Mouse (Mus musculus): ENCODE measurements around the gene Slc41a1. TPM values are rescaled to one million over a fixed set of nuclear protein-coding genes. Genes with fewer than 3 reads are reported as not detected.

The Slc41a1 gene
- polyA plus RNA-seq, 1 experiment from 2014 or later, result 13.0 TPM

Other genes starting within 250 kb of the Slc41a1 start
- gene Avpr1b, start 228.3 kb upstream of the Slc41a1 start, polyA plus RNA-seq (2015; fragmentation: Nextera tagmentation; extraction: Ambion mirVana), result not detected in 2 replicates
- gene Ctse, start 189.2 kb upstream of the Slc41a1 start, polyA plus RNA-seq (2015; fragmentation: Nextera tagmentation; extraction: Ambion mirVana), result 0.72 and 0.80 TPM in 2 replicates
- gene Rab7b, start 138.8 kb upstream of the Slc41a1 start, polyA plus RNA-seq (2015; fragmentation: Nextera tagmentation; extraction: Ambion mirVana), result 2.3 and 3.0 TPM in 2 replicates
- gene Slc26a9, start 83.5 kb upstream of the Slc41a1 start, polyA plus RNA-seq (2015; fragmentation: Nextera tagmentation; extraction: Ambion mirVana), result 4.2 and 5.3 TPM in 2 replicates
- gene Pm20d1, start 30.1 kb upstream of the Slc41a1 start, polyA plus RNA-seq (2015; fragmentation: Nextera tagmentation; extraction: Ambion mirVana), result 0.30 and 0.77 TPM in 2 replicates
- 20.9 and 22.5 TPM in 2 replicates for gene Rab29, start 39.7 kb downstream of the Slc41a1 start, polyA plus RNA-seq (2015; fragmentation: Nextera tagmentation; extraction: Ambion mirVana)
- 80.3 and 86.7 TPM in 2 replicates for gene Nucks1, start 83.0 kb downstream of the Slc41a1 start, polyA plus RNA-seq (2015; fragmentation: Nextera tagmentation; extraction: Ambion mirVana)
- gene Slc45a3, start 135.5 kb downstream of the Slc41a1 start, polyA plus RNA-seq (2015; fragmentation: Nextera tagmentation; extraction: Ambion mirVana), result 2.3 and 2.7 TPM in 2 replicates
- 24.2 and 28.6 TPM in 2 replicates for gene Elk4, start 180.1 kb downstream of the Slc41a1 start, polyA plus RNA-seq (2015; fragmentation: Nextera tagmentation; extraction: Ambion mirVana)
- gene Mfsd4a, start 240.6 kb downstream of the Slc41a1 start, polyA plus RNA-seq (2015; fragmentation: Nextera tagmentation; extraction: Ambion mirVana), result 15.0 and 16.3 TPM in 2 replicates

Measured in lung, embryonic 15.5 days (tissue).